Mouse (Mus musculus) megakaryocyte-erythroid progenitor cell, adult 5-6 weeks (primary cell): Measurements from ENCODE around the gene Rnf227. TPM values are rescaled to one million over a fixed set of nuclear protein-coding genes. Genes with fewer than 3 reads are reported as not detected.

ENCODE experiments used
- ATAC-seq: replicated peaks from 2 replicates; pipeline ENCODE4 v1.8.0; 2016; ENCODE audit warnings: mild to moderate bottlenecking, inconsistent platforms; ENCODE audit not compliant: severe bottlenecking, poor library complexity, low FRiP score, low TSS enrichment
- total RNA-seq, 2 experiments: library from RNA; stranded (forward) in 1 of 2; stranded (reverse) in 1 of 2; fragments of 200-1000, 215-1000 nt in 1 of 2; fragments of >200 nt in 1 of 2; fragmentation: Nextera tagmentation in 1 of 2; gene quantifications; 2 replicates each; pipeline ENCODE4 v1.2.3; 2014 to 2017

Rnf227 gene
- total RNA-seq, 2 experiments from 2014 or later = 1.9 to 5.6 TPM

DNA sequence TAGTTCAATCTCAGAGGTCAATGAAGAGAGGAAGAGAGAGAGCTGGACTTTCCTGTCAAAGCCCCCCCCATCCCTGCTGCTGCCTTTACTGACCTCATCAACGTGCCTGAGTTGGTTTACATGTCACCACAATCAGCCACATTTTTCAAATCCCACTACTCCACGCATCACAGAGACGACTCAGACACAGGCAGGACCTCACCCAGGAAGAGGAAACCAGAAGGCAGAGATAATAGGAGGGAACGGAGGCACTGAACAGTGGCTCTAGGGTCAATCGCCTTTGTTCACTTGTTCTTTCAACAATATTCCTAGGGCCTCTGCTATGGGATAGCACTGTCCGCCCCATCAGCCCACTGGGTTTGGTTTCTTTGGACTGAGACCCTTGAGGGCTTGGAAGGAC is 12.6 kb upstream of the Rnf227 start:
- ATAC-seq = no peak

GRCm38 (mm10) chr11:69328517-69328916 is 11.7 kb upstream of the Rnf227 start:
- no peak for ATAC-seq

DNA sequence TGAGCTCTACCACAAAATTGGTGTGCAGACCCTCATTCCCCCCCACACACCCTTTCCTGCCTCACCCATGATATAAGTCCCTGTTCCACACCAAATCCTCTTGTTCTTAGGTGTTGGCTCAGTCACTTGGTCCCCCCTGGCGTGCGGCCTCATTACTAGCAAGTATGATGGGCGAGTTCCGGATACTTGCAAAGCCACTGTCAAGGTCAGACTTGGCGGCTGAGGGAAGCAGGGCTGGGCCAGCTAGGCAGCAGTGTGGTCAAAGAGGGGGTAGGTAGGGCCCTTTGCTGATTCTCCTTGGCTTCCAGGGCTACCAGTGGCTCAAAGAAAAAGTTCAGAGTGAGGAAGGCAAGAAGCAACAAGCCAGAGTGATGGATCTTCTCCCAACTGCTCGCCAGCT is 9.1 kb upstream of the Rnf227 start:
- ATAC-seq = no peak

GRCm38 (mm10) chr11:69331929-69332405 is 8.3 kb upstream of the Rnf227 start:
- peak; percentile 56 for ATAC-seq

DNA sequence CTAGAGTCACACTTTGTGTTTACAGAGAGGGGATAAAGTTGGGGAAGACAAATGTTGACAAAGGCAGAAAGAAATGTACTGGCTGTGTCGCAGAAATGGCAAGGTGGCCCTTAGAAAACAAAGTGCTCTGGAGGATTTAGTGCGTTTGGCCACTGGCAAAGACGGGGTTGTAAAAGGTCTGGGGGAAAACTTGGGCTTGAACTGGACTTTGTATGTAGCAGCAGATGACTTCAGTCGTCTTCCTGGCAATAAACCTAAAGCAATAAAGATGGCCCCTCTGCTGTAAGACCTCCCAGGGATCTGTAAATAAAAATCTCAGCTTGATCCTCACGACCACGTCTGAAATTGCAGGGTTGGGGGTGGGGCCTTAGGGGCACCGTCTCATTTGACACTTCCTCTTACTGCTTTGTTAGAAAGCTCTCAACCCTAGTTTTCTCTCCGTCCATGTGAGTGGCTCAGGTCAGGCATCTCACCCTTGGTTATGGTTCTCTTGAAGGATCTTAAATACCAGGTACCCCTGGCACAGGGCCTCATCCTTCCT is 7.5 kb upstream of the Rnf227 start:
- ATAC-seq = no peak

DNA sequence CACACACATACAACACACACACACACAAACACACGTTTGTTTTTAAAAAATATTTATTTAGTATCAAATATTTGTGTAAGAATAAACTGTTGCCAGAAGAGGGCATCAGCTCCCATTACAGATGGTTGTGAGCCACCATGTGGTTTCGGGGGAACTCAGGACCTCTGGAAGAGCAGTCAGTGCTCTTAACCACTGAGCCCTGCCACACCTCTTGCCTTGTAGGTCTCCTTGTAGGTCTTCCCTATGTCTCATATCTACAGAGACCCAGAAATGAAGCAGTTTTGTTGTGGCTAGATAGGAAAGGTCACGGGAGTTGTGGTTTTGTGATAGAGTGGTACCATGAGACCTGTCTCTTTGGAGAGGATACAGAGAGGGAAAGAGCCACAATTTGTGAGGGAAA is 6.3 kb upstream of the Rnf227 start:
- peak; percentile 87 for ATAC-seq

DNA sequence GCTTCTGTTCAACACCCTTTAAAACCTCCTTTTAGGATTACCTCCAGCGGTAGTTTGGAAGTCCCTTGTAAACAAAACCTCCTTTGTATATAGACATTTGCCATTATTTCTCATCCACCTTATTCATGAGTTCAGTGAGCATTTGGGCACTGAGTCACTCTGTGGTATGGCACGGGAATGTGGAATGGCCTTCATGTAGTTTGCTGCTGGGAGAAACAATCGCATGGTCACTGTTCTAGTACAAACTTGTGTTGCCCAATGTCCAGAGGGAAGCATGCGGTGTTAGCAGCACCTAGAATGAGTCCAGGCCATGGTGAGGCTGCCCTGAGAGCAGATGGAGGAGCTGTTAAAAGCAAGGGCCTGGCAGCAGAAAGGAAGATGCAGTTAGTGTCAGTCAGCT is 5.5 kb upstream of the Rnf227 start:
- no peak for ATAC-seq

DNA sequence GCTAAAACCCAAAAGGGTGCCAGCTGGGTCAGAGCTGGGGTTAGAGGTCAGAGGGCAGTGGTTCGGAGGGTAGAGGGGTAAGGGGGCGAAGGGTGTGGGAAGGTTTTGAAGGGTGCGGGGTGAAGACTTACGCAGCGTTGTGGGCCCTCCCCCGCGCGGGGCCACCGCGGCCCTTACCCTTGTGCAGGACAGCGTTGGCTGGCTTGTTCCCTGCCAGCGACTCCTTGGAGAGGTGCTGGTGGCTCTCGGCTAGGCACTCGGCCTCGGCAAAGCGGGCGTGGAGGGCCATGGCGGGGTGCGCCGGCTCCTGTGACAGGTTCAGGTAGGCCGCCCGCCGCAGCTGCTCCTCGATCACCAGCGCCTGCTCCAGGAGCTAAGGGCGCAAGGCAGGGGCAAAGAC is 6.2 kb downstream of the Rnf227 start:
- no peak for ATAC-seq

DNA sequence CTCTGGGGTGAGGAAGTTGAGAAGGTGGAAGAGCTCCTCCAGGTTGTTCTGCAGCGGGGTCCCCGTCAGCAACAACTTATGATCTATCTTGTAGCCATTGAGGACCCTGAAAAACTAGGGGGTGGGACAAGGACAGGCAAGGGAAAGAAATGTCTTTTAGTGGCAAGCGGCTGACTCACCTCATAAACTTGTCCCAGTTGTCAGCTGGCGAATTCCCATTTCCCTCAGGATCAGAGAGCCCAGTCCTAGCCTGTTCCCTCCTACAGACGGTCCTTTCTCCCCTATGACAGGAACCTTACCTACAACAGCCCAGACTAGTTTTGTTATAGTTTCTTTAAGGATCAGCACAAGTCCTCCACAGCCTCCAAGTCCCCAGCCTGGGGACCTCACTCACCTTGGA is 16.3 kb downstream of the Rnf227 start:
- no peak for ATAC-seq

DNA sequence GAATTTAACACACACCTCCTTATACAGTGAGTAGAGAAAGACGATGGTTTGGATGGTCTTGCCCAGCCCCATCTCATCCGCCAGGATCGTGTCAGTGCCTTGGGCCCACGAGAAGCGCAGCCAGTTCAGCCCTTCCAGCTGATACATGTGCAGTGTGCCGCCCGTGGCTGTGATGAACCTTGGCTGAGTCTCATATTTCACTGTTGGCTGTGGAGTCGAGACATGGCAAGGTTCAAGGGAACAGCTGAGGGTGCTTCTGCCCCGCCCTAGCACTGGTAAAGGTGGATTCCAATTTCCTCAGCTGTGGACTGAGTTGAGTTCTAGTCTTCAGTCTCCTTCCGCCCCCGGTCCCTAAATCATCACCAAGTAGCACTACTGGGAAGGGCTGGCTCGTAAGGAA is 17.4 kb downstream of the Rnf227 start:
- no peak for ATAC-seq

DNA sequence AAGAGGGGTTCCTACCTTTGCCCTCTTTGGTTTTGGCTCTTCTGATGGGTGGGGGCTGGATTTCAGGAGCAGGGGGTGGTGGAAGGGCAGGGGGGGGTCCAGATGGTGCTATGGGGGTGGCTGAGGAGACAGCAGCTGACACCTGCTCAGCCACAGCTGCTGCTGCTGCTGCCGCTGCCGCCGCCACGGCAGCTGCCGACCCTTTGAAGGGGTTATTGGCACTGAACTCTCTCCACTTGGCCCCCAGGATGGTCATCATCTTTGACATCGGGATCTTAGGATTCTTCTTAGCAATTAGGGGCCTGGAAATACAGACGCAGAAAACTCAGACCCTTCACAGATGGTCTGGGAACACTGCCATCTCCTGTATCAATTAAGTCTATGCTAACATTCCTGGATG is 21.8 kb downstream of the Rnf227 start:
- ATAC-seq = no peak

DNA sequence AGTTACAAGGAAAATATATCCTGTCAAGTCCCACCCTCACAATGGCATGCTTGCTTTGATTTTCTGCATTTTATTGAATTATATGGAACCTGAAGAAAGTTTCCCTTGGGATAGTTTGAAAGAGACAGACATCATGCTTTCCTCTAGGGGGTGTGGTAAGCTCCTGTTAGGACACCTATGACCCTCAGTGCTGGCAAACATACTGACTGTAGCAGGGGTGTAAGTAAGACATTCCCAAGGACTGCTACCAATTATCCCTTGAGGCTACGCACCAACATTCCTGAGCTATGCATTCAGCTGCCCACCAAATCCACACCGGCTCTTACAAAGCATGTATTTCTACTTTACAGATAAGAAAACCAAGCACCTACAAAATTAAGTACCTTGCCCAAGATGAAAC is 22.2 kb downstream of the Rnf227 start:
- ATAC-seq = no peak

DNA sequence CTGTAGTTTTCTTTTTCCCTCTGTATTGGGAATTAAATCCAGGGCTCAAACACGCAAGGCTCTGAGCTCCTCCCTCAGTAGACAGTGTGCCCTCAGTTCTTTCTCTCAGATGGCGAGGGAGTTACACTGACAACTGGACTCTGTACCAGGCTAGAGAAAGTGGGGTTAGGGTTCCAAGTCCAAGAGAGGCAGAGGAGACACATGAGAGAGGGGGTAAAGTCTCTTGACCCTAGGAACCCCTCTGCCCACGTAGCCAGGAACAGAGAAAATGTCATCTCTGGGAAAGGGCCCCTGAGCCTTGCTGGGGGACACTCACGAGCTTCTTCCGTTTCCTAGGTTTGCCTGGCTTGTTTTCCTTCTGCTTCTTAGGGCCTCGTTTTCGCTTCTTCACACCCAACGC is 24.1 kb downstream of the Rnf227 start:
- no peak for ATAC-seq

GRCm38 (mm10) chr11:69364910-69365309 is 24.6 kb downstream of the Rnf227 start:
- ATAC-seq = peak; percentile 23

DNA sequence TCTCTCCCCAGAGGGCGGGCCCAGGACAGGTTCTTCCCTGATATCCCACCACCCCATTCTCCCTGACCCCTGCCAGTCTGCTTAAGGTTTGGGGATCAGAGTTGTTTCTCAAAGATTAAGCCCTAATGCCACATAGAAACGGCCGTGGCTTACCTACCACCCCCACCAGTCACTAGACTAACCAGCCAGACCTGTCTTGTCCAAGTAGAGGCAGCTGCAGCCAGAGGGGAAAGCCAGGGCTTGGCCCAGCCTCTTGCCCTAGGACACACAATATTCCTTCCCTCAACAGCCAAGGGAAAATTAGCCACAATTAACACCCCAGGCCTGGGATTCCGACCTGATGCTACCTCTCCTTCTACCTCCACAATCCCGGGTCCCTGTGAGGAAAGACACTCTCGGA is 25.5 kb downstream of the Rnf227 start:
- no peak for ATAC-seq

DNA sequence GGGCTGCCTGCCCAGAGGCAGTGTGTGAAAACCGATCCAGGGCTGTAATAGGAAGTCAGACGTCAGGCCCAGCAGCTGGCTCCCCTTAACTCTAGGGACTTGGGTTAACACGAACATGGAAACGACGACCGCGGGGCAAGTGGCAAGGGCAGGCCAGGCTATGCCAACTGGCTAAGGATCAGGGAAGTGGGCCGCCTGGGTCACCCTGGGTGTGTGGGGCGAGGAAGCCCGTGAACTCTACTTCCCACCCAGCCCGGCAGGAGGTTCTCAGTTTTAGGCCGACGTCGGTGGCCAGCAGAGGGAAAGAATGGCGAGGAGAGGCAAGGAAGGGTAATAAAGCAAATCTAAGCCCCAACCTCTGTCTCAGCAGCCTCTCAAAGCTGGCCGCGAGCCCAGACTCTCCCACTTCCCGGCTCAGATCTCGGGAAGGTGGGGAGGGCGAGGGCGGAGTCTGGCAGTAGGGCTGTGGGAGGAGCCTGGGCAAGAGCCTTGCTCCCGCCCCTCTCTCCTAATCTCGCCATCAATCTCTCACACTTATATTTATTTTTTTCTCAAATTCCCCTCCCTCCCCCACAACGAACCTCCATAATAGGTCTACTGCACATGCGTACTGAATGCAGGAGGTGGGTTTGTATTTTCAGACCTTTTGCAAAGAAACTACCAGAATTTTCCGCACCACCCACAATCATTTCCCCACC is 26.0 kb downstream of the Rnf227 start:
- peak; percentile 78 for ATAC-seq

- ATAC-seq = no peak
These were observed 26.8 kb downstream of the Rnf227 start for GRCm38 (mm10) chr11:69366855-69367615.

DNA sequence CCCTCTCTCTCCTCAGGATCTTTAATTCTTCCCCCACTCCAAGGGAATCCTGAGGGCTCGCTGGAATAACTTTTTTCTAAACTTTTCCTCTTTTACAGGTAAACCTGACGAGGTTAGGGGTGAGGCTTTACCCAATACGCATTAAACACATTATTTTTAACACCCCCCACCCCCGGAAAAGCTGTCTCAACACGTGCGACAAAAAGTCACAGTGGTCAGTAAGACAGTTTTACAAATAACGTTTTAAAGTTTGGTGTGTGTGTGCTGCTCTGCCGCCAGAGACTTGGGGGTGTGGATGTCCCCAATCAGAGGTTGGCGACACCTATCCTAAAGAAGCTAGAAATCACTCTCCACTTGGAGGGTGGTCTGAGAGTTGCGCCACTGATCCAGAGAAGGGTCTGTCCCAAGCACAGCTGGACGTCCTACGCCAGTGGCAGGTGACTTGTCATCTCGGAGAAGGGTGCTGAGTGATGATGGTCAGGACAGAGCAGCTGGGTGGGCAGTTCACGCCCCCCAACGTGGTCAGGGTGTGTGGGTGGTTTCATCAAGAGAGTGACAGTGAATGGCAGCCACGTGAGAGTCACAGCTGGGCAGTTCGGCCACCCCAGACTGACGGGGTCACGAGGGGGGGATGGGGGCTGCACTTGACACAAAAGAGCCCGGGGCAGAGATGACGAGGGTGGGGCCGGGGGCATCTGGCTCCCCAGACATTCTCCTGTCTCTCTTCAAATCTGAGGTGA is 27.5 kb downstream of the Rnf227 start:
- ATAC-seq = no peak

GRCm38 (mm10) chr11:69368356-69369214 is 28.3 kb downstream of the Rnf227 start:
- no peak for ATAC-seq
